Mouse (Mus musculus) cerebellum, adult 11-12 months (tissue): ENCODE measurements at regions not wholly inside any gene's neighbourhood (a gene's known extent, or its start where the extent isn't known, plus 50 kb on each side); places are given as distances from the start of the nearest gene placed in this dataset.

ENCODE experiments used
- DNase-seq: peaks from one replicate; pipeline ENCODE4 v3.0.0; 2022

DNA sequence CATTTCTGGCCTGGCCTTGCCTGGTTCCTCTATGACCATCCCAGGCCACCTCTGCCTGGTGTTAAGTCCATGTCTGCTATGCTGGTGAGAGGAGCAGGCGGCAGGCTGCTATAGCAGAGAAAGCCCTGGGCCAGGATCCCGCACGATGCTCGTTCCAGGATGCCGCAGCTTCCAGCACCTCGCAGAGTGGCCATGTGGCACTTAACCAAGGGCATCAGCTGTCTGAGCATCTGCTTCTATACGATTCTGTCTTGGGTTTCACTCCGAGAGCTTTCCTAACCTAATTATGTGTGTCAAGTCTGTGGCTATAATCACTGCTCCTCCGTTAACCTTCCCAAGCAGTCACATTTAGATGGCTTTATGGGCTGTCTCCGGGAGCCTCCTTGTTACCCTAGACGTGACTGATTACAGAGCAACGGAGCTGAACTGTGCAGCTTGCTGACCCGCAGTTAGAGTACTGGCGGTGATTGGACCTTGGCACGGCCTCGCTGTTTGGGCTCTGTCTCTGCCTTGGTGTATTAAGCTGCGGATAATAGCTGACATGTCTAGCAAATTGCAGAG, 64.4 kb downstream of the Ackr3 start:
- no peak for DNase-seq

DNA sequence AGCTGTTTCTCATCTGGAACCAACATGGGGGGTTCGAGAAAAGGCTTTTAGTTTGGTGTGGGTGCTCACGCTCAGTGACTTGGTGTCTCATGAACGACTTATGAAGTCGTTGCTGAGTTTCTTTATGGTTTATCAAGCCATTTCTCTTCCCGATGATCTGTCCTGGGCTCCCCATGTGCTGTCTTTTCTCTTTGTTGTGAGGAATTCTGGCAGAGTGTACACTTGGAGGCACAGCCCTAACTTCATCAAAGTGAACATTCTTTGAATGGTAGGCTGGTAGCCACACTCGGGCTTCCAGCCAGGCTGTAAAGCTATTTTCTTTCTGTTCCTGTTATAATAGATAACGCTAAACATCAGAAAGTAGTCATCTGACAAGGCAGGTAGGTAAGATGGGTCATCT, 65.2 kb downstream of the Ackr3 start:
- no peak for DNase-seq

DNA sequence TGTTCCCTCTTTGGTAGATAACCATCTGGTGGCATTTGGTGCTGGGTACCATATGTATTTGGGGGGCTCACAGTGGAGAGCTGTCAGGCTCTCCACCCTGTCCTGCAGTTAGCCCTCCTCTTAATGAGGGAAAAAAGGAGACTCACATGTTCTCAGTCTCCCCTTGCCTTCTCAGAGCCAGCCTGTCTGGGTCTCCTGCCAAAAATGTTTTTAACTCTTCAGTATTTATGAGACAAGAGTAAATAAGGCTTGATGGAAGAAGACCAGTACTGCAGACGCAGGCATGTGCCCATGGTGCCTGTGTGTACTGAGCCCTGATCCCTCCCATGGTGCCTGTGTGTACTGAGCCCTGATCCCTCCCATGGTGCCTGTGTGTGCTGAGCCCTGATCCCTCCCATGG, 66.1 kb downstream of the Ackr3 start:
- DNase-seq = no peak

DNA sequence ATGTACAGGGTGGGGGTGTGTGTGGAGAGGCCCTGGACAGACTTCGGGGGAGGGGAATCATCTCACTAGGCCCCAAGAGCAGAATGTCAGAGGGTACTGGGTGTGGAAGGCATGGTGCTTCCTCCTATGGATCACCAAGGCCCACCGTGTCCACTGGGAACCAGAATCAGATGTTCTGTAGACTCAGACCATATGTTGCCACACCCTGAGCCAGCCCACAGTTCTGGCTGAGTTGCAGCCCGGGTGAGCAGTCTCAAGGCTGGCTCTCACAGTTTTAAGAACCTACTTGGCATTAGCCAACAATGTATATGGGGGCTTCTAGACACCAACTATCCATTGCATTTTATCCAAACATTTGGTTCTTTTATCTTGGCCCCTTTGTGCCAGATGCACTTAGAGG, 67.5 kb downstream of the Ackr3 start:
- no peak for DNase-seq

DNA sequence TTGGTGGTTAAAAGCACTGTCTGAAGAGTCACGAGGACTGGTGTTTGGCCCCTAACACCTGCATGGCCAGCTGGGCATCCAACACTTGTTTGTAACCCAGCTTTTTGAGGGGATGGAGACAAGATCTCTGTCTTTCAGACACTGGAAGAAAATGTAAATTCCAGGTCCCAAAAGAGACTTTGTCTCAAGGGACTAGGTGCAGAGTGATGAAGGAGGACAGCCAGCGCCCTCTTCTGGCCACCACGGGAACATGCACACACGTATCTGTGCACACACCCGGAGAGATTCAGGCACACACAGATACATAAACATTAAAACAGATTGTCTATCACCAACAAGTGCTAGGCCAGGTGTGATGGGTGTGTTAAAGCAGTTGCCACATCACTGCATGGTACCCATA, 68.6 kb downstream of the Ackr3 start:
- no peak for DNase-seq

DNA sequence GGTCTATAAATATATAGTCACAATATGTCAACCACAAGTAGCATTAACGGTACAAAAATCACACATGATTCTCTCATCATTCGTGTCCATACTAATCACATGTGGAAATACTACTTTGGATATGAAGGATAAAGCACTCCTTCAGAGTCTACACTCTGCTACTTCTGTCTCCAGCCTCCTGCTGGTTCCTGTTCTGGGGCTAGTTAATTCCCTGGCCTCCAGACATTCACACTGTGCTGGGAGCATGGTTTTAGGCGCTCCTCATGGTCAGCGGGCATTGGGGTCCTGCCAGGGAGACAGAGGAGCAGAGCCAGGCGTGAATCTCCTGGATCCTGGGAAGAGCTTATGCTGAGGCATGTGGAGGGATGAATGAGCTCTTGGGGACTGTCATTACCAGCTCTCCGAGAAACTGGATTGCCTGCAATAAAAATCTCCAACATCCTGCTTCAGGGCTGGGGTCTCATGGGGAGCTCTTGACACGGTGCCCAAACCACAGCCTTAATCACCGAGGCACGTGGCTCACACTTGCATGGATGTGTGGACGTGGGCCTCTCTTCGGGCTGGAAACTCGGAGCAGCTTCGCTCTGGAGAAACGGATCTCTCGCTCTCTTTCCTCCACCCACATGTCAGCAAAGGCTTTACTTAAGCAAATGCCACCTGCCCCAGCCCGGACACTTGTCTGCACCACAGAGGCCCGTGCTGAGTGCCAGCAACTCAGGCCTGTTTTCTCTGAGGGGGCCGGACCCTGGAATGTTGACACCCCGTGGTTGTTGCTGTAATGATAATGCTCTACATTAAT, 69.2 kb downstream of the Ackr3 start:
- DNase-seq = no peak

DNA sequence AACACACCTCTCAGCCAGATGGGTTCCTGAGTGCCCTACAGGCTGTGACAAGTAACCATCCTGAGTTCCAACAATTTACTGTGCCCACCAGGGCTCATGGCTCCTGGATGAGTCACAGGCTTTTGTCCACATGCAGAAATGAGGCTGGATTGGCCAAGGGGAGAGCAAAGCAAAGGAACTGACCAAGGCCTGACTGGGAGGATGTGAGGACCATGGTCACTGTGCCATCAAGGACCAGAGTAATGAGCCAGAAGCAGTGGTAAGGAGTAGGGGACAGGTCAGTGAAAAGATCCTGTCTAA, 69.8 kb downstream of the Ackr3 start:
- DNase-seq = no peak

DNA sequence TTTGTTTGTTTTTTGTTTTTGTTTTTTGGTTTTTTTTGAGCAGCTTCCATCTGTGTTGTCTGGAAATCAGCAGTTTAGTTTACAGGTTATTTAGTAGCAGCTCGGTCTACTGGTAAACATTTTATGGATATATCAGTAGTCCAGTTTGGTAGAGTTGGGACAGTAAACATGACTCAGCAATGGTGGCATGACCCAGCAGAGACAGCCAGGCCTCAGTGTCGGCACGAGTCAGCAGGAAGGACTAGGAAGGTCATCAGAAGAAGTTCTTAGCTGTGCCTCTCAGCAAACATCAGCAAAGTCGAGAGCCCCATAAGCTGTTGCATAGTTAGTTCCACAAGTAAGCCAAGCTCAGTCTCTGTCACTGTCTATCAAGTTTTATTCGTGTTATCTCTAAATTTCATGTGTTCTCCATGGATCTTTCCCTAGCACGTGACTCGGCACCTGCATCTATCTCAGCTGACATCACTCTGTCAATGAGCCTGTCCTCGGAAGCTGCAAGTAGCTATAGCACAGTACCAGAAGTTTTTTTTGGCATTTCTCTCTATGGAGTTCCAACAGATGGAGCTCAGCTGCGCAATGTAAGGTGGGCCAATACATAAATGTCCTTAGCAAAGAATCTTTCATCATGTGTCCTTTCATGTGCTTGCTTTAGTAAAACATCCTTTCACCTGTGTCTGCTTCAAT, 71.3 kb downstream of the Ackr3 start:
- DNase-seq = no peak

DNA sequence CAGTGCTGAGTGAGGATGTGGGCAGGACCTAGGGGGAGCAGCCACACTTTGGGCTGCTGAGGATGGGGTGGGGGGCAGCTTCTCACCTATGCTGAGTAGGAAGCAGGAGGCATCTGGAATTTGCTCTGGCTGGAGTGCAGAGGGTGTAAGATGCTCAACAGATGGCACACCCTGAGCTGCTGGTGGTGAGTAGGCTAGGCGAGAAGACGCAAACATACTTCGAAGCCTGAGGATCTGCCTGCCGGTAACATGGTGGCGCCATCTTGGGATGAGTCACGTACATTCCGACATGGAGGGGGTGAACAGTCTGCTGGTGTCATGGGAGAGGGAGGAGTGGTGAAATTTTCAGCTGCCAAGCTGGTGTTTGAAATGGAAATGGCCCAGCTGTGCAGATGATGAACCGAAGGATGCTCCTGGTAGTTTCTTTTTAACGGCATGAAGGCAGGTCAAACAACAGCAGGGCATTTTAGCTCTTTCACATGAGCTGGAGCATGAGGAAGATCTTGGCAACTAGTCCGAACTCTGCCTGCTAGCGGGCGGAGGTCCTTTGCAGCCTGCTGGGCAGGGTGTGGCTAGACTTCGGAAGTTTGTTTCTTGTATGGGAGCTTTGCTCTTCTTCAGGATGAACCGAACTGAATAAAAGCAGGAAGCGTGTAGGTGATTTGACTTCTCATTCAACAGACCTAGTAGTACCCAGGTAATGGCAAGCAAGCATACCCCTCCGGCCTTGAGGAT, 72.2 kb downstream of the Ackr3 start:
- DNase-seq = no peak

DNA sequence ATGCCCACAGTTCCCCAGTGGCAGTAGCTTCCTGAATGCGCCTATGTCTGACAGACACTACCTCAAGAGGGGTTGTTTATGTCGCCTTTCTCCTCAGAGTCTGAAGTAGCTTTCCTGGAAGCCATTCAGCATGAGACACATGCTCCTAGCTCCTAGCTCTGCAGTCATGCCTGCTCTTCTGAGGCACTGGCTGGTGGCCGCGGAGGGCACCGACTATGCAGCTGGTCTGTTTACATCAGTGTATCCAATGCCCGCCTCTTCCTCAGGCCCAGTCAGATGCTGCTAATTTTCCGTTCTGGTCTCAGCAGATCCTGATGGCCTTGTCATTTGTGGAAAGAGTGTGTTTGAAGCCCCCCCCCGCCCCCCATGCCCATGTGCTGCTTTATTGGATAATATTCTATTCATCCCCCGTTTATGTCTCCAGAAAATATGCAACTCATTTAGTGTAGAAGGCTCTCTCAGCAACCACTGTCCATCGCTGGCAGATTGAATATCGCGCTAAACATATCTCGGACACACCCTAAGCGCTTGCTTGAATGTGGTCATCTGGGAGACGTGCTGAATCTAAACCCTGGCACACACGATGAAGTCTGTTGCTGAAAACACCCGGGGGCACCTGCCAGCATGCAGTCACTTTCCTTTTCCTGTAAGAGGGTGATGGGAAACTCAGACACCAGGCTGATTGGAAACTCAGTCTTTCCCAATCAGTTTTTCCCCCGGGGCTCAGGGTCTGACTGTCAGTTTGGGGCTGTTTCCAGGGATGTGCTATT, 73.9 kb downstream of the Ackr3 start:
- no peak for DNase-seq

DNA sequence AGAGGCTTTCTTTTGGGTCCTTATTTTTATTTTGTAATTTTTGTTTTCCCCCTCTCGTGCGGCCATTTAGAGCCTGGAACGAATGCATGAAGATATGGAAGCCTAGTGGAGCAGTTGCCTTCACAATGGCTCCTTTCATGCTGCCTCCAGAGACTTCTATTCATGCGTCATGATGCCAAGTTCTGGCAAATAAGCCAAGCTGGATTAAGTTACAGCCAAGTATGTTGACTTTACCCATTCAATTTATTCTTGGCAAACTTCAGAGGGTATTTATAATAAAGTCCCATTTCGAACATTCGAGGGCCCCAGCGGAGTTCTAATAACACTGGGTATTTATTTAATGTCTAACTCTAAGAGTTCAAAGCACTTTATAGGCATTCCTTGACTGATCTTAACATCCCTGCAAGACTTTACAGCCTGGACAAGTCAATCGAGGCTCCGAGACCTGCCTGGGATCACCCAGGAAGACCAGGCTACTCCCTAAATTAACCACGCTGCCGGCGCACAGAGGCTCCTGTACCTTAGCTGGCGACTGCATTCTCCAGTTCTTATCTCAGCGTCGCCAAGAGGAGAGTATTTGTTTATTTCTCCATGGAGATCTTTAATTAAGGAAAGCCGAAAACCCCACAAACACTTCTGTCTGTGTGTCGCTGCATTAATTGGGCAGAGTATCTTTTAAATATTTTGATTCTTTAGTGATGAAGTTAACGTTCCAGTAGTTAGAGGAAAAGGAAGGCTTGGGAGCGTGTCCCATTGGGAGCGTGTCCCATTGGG, 75.5 kb downstream of the Ackr3 start:
- DNase-seq = no peak

DNA sequence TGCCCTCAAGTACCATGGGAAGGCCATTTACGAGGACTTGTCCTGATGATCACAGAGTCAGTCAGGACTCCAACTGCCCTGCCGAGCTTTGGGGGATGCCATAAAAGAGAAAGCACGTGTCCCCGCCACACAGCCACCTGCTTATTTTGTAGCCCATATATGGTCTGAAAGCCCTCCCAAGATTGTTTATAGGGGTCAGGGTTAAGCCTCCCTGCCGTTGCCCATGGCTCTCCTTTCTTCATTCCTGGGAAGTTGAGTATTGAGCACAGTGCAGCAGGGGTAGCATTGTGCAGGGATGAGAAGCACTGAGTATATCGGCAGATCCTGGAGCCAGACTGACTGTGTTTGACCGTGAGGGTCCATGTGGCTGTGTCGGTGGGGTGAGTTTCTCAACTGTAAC, 76.4 kb downstream of the Ackr3 start:
- DNase-seq = no peak

DNA sequence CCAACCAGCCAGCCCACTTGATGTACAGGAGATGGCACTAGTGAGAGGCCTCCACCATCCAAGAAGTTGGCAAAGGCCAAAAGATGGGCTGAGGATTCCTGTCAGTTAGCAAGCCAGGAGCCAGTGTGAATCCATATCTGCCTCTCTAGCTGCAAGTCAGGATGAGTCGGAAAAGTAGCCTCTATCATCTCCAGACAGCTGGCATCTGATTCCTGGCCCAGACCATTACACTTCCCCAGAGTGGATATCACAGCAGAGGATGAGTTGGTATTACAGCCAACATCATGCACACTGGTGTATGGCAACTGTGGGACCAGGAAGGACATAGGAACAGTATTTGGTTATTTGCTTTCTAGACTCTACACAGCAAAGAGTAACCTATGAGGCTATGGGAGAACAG, 77.5 kb downstream of the Ackr3 start:
- no peak for DNase-seq

DNA sequence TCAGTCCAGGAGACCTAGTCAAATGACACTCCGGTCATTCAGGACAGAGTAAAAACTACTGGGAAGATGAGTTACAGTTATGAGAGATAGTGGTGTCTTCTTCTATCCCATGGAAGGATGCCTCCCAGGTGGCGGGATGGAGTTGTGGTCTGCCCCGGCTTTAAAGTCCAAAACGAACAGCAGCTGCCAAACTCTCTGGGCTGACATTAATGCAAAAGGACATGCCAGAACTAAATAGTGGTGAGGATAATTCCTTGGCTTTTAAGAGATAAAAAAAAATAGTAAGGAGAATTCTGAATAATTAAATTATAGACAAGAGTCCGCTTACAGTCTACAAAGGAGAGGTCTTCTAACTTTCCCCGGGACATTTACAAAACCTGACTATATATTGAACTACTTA, 78.2 kb downstream of the Ackr3 start:
- no peak for DNase-seq

DNA sequence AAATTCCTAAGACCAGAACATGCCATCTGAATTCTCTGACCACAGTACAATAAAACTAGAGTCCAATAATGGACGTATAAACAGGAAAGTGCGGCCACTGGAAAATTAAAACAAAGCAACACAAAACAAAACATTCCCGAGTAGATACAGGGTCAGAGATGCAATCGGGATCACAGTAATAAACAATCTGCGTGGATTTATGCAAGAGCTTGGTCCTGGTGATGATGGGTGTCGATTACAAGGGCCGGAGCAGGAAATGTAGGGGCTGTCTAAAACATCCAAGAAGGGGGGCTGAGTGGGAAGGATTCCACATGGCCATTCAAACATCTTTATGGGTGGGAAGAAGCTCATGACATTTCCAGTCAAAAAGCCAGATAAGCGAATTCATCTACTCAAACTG, 78.6 kb downstream of the Ackr3 start:
- no peak for DNase-seq

DNA sequence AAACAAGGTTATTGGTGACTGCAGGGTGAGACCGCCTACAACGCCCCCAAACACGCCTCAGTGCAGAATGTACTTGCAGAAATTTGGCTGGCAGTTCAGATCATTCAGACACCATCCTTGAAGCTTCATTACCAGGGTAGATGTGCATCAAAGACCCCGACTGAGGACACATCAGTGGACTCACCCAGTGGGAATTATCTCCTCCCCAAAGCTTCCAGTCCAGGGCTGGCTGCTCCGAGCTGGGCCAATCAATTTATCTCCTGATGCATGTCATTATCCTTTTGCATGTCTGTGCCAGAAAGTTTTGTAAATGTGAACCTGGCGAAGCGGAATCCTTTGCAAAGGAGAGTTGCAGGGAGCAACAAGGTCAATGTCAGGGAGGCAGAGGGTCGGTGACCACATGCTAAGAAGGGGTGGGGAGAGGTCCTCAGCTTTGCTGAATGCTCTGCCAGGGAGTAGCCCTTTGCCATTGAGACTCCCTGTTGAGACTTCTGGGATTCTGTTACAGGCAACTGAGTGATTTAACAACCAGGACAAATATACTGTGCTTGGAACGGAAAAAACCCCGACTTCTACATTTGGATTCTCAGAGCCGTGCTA, 79.5 kb downstream of the Ackr3 start:
- DNase-seq = no peak

DNA sequence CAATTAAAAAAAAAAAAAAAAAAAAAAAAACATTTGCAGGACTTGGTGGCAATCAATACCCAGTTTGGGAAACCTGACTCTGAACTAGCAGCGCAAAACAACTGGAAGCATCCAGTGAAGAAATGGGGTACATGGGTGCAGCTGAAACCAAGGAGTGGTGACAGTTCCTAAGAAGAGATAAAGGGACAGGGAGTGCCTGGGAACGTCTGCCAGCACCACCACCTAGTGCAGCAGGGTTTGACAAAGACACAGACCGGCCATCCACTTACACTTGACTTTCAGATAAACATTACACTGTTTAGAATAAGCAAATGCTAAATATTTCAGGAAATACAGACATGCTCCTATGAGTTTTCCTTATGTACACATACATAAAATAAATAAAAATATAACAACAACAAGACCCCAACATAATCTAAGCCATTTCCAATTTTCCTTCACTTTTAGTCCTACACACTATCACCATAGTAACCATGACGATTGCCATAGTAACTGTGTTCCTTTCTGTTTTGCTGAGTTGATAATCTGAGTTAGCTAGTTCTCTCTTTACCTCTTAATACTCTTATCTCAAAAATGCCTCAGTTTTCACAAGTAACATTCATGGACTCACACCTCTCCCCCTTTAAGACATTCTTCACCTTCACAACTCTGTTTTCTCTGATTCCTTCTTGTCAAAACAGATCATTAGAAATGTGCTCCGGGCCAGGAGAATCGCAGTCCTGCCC, 80.3 kb downstream of the Ackr3 start:
- no peak for DNase-seq

DNA sequence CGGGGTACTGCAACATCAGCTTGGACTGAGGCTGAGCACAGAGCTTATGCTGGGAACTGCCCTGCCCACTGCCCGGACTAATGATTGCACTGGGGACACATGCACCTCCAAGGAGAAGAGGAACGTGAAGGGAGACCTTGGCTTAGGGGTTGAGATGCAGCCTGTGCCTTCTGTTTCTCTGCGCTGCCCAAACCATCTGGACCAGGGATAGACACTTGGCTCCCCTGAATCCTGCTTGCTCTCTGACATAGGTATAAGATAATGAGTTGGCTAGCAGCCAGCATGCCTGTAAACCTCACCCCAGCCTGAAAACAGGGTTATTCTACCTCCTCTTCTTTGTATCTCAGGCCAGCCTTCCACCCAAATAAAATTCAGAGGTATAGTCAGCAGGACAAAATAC, 81.5 kb downstream of the Ackr3 start:
- peak; percentile 62 for DNase-seq

DNA sequence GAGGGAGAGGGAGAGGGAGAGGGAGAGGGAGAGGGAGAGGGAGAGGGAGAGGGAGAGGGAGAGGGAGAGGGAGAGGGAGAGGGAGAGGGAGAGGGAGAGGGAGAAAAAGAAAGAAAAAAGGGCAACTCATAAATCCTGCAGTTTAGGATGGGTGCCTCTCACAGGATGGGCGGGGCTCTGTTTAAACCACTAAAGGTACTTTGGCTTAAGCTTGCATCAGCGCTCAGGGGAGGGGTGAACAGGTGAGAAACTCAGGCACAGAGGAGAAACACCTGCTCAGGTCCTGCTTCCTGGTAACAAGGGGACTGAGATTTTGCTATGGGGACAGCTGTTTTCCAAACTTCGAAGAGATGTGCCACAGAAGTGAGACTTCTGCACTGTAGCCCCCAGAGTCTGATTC, 83.5 kb downstream of the Ackr3 start:
- no peak for DNase-seq

DNA sequence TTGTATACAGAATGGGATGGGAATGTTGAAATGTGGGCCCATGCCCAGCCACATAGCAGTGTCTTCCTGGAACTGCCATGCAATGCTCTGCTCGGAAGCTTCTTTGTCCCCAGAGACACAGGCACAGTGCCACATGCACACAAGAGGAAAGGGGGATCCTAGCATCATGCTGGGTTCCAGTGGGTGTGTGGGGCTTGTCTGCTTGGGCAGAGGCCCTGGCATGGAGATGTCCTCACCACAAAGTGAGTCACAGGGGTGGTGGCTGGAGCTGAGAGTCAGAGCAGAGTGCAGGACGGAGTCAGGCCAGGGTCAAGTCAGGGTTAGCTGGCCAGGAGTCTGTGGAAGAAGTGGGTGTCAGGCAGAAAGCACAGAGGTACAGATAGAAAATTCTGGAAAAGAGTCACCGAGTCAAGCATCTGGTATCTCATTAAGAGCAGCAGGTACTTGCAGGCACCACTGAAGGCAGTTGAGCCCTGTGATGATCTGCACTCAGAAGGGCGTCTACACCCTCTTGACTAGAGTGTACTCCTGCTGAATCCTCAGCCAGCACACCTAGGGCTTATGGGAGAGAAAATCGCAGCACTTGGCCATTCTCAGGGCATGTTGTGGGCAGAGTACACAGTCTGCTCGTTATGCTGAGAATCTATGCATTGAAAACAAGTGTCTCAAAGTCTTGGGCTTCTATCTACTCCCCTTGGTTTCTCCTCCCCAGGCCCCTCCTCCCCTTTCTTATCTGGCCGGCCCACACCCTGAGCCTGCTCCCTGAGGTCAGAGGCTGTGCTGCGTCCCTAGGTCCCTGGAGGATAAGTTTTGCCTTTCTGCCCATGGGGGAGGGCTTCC, 85.3 kb downstream of the Ackr3 start:
- DNase-seq = no peak
